Mouse (Mus musculus): ENCODE measurements at regions not wholly inside any gene's neighbourhood (a gene's known extent, or its start where the extent isn't known, plus 50 kb on each side); places are given as distances from the start of the nearest gene placed in this dataset.
"Not testable (repeated sequence)": the region's sequence is repeated elsewhere in the genome, so short reads cannot be mapped to it uniquely, and the experiment has no call there.

DNA sequence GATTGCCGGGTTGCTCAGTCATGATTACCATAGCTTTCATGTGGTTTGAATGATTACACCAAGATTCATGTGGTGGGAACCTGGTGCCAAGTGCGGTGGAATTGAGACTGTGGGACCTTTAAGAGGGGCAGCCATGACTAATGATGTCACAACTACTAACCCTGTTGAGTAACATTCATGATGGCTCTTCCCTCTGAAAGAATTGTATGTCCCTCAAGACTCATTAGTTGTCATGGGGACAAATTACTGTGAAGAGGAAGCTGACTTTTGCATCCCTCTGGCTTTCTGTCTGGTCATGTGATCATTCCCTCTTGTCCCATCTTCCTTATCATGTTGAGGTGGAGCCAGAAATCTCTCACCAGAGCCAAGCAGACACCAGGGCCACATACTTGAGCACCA lies 342.1 kb downstream of the Gadd45g start:
- DNase-seq (ENCODE audit: low spot score in 2 of 2): no peak

DNA sequence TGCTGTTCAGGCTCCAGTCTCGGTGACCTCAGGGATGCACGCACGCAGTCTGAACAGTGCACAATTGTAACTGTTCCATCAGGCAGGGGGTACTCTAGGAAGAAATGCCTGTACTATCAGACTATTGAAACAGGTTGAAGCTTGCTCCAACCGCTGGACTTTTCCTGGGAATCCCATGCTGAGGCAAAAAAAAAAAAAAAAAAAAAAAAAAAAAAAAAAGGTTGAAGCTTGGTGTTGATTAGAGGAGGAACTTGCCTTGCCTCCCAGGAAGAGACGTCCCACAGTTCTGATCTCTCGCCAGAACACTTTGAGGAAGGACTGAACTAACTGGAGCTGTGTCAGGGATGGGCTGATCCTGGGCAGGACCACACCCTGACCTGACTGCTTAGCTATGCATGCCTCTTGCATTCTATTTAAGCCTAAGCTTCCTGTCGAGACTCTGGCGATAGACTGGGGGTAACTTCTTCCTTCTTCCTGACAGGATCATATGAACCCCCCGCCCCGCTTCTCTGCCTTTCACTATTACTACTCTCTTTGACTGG lies 341.6 kb downstream of the Diras2 start:
- DNase-seq (ENCODE audit: low spot score in 2 of 2): no peak

DNA sequence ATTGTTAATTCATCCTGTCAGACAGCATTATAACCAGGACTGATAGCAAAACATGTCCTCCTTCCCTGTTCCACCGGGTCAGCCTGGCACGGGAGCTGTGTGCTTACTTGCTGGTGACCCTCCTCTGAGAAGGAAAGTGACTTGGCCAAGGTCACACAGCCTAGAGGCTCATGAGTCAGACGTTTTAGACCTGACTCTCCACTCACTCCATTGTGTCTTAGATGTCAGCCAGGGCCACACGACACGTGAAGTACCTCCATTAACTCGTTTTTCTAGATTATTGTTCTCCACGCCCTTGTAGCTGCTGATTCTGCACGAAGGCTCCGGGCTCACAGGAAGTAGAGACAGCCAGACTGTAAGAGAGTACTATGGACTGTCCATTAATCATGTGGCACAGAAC lies 340.8 kb downstream of the Diras2 start:
- DNase-seq (ENCODE audit: low spot score in 2 of 2): no peak

DNA sequence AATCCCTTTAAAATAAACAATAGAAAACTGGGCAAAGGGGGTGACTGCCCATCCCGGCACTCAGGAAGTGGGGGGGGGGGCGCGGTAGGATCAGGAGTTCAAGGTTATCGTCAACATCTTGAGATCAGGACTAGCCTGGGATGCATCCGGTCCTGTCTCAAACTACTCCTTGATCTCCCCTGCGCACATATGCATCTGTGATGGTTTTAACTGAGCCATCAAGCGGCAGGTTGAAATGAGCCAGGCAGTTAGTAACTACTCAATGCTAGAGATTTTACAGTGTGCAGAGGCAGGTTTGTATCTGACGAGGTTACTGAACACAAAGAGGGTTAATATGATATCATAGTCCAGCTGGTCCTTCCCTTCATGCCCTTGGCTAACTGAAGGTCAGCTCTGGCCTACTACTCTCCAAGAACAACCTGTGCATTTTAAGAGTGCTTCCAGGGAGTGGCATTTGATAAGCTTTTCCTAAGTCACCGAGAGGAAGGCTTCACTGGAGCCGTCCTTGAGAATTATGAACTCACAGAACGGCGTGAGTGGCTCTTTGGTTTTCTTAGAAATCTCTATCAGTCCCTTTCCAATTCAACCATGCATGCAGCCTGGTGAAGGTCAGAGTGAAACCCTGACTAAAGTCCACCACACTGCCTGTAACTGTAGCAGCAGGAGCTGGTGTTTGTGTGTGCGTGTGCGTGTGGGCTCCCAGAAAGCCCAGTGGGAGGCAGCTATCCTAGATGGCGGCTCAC lies 340.1 kb downstream of the Diras2 start:
- no peak for DNase-seq (ENCODE audit: low spot score in 2 of 2)

DNA sequence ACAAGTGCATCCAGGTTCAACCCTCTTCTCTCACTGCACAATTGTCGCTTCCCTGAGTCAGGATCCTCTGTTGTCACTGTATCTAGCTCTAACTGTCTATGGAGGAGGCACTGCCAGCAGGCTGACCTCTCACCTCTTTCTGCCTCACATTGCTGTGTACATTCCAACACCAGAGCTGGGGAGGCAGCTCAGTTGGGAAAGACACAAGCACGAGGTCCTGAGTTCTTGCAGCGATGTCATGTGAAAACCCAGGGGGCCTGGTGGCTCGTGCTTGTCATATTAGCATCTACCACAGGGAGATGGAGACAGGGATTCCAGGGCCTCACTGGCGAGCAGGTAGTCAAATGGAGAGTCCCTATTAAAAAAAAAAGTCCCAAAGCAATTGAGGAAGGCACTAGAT lies 334.2 kb downstream of the Diras2 start:
- DNase-seq (ENCODE audit: low spot score in 2 of 2): no peak

DNA sequence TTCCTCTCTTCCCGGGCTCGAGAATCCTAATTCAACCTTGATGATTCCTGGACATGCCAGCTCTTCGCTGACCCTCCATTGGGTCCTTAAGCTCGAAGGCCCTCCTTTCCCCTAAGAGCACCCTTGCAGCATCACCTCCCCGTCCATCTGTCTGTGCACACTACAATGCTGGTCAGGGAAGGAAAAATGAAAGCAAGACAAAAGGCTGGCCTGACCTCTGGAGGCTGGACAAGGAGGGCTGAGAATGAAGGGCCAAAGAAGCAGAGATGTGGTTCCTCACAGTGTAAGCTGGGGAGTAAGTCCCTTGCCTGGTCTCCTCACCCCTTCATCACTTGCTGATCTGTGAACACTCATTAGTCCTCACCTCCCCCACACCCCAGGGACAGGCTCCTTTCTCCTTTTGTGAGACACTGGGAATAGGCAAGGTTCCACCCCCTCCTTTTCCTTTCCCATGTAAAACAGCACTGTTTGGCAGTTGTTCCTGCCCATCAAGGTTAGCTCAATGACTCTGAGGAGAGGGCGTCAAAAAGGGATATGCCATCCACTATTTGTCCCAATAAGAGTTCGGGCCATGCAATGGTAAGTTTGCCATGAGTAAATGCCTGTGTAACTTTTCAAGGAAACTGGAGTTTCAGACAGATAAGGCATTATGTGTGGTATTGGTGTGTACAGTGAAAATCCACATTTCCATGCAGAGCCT lies 332.3 kb downstream of the Diras2 start:
- DNase-seq (ENCODE audit: low spot score in 2 of 2): no peak

DNA sequence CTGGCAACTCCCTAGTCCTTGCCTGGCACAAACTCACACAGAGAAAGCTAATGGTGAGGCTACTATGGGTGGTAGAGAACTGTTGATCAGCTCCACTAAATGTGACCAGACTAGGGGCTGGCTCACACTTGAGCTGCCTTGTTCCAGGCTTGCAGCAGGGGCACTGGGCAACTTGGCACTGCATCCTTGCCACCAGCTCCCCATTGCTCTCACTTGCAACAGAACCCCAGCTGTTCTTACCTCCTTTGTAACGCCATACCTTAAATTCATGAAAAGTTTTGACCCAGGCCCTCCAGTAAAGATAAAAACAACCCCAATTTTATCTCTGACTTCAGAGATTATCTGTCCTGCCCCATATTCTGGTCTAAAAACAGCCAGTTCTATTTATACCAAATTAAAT lies 328.7 kb downstream of the Diras2 start:
- DNase-seq (ENCODE audit: low spot score in 2 of 2): no peak

DNA sequence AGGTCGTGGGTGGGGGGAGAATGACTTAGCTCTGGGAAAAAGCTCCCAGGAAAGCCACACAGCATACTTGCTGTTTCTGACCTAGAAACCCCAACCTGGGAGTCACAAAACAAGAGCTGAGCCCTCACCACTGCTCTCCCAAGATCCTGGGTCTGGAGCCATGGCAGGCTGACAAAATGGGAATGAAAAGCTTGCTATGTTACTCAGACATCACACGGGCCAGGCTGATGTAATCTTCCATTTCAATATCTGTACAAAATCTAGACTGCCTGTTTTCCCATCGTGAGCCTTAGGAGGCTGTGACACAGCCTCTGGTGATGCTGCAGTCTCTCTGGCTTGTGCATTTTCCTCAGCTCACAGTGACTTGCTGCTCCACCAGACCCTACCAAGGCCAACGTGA lies 325.1 kb downstream of the Diras2 start:
- DNase-seq (ENCODE audit: low spot score in 2 of 2): no peak

DNA sequence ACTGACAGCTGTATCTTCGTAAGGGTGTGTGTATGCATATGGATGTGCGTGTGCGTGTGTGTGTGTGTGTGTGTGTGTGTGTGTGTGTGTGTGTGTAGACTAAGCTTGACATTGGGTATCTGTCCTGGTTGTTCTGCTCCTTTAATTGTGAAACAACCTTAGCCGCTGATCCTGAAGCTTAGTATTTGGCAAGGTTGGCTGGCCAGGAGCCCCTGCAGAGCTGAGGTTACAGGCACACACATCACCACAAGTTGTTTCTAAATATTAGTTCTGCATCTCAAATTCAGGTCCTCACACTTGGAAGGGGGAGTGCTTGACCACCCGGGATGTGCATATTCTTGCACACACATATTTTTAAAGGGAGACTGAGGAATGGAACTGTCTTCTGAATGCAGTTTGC lies 314.7 kb downstream of the Diras2 start:
- no peak for DNase-seq (ENCODE audit: low spot score in 2 of 2)

DNA sequence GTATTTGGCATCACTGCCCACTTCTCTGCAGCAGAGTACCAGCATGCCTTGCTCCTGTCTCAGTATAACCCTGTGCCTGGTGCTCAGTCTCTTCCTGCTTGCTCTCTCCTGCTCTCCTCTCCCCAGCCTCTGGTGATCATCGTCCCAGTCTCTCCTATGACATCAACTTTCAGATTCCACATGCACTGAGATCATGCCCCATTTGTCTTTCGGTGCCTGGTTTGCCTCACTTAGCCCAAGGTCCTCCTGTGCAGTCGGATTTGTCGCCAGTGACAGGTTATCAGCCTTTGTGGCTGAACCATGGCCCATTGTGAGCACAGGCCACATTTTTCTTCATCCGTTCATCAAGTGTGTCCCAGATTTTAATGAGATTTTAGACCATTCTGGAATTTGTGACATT lies 314.0 kb downstream of the Diras2 start:
- DNase-seq (ENCODE audit: low spot score in 2 of 2): no peak

DNA sequence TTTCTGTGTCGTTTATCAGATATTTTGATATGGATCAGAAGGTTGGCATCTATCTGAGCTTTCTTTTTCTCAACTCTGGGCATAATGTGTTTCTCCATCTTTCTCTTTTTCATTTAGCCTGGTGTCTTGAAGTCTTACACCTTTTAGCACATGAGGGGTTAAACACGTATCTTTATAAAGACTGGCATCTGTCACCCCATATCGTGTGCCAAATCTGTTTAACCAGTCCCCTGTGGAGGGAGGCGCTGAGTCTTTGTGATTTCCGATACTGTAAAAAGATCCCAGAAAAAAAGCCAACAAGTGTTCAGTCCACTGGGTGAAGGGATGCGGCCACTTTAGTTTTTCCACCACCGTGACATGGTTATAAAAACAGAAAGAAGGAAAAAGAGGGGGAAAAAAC lies 313.3 kb downstream of the Diras2 start:
- DNase-seq (ENCODE audit: low spot score in 2 of 2): no peak

DNA sequence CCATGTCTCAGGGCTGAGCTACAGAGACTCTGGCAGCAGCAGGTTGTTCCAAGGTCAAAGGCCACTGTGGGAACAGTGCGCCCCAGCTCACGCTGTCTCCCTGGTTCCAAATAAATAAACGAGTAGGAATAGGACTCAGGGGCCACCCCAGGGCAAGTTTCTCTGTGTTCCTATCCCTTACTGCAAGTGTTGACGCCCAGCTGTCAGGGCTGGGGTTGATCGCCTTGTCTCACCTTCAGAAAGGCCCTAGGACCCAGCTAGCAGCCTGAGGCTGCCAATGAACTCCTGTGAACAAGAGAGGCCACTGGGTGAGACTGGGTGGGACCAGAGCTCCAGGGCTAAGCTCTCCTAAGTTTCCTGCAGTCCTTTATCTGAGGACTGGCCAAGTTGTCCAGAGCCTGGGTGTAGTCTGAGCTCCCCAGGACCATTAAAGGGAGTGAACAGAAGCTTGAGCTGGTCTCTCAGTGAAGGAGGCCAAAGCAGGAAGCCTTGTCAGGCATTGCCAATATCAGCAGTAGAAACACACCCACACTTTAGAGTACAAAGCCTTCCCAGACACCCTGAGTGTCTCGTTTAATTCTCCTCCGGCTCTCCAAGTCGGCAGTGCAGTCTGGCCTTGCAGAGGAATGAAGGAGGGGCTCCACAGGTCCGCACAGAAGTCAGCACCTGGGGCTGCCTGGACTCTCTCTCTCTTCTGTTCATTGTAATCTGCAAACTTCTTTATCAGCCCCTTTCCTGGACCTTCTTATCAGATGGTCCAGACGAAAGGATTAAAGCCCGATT lies 308.6 kb downstream of the Diras2 start:
- peak in 1 of 2 experiments; percentile 54 for DNase-seq (ENCODE audit: low spot score in 2 of 2)

DNA sequence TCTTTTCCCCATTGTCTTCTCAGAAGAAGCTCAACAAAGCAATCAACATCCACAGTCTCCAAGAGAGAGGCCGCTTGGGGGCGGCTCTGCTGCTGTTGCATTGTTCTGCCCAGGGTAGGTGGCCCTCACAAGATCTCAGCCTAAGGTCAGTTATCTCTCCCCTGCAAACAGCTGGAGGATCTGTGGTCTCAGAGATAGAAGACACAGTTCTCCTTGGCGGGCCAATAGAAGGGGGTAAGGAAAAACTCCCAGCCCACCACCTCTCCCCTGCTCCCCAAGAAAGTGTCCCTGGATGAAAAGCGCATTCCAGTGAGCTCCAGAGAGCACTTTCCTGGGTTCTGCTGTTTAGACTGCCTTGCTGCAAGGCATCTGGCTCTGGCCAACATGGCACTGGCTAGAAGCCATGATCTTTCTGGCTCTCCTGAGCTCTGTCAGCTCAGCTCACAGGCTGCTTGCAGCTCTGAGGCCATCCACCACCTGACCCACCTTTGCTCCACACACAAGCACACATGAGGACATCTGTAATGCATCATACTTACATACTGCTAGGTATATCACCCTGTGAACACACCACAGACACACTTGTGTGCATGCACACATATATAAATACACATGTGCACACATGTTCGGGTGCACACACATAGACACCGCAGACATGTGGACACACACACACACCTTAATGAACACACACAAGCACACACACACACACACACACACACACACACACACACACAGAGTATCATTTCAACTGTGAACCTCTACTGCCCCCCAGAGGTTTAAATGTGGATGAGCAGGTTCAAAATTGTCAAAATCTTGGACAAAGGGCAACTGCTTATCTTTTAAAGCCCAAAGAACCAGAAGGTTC lies 307.7 kb downstream of the Diras2 start:
- DNase-seq (ENCODE audit: low spot score in 2 of 2): peak; percentile 42 to 45

DNA sequence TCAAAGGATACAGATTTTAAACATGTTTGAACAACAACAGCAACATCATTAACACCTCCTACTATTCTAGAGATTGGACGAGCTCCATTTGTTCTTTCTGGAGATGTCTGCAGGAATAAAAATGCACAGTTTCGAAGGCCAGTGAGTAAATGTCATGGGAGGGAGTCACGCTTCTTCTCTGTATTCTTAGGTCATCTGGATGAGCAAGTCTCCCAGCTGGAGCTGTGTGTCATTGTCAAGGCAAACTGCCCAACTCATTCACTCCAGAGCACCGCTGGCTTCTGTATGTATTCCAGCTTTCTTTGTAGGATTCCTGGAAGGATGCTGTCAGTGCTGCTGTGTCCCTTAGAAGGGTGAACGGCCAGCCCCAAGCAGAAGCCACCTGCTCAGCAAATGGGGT lies 297.1 kb downstream of the Diras2 start:
- peak in 1 of 2 experiments; percentile 24 for DNase-seq (ENCODE audit: low spot score in 2 of 2)

DNA sequence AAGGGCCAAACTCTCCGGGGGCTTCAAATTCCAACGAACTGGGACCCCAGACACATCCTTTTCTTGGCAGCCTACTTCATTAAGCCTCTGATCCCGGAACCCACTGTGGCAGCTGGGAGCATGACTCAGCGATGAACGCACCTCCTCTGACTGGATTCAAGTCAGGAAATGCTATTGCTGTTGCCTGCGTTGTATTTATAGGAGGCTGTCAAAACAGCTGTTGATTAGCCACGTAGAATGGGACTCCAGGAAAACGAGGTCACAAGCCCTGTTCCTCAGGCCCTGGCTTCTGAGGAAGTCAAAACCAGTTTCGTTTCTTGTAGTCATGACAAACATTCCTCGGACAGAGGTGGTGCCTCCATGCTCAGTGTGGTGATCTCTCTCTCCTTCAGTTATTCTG lies 295.0 kb downstream of the Diras2 start:
- peak; percentile 24 to 33 for DNase-seq (ENCODE audit: low spot score in 2 of 2)

DNA sequence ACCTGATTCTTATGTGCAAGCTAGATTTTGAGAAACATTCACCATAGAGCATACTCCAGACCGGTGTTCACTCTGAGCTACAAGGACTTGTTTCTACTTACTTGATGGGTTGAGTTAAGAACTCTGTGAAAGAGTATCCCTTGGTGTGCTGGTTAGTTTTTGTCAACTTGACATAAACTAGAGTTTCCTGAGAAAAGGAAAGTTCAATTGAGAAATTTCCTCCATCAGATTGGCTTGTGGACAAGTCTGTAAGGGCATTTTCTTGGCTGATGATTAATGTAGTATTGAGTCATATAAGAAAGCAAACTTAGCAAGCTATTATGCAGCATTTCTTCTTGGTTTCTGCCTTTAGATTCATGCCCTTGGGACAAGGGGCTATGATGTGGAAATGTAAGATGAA lies 291.5 kb downstream of the Diras2 start:
- DNase-seq (ENCODE audit: low spot score in 2 of 2): no peak

DNA sequence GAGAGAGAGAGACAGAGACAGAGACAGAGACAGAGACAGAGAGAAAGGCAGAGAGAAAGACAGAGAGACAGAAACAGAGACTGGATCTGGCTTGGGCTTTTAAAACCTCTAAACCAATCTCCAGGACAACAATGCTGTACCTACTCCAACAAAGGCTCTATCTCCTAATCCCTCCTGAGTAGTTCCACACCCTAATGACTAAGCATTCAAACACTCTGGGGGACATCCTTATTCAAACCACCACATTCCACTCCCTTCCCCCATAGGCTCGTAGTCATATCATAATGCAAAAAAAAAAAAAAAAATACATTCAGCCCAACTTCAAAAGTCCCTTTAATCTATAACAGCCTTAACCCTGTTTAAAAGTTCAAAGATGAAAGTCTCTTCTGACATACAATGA lies 289.3 kb downstream of the Diras2 start:
- DNase-seq (ENCODE audit: low spot score in 2 of 2): no peak

DNA sequence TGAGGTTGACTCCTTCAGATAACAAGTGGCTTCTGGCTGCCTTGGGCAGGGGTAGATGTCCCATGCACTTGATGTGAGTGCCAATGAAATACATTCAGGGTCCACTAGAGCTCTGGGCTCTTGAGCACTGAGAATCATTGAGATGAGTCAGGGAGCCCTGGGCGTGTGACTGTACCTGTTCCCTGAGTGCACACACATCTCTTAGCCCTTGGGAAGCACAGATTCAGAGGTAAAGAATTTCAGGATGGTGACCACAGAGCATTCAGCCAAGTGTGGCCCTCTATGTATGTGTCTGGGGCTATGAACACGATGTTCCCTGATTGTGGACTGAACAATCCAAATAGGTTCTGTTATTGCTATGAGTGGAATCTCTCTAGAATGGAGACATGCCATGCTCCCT lies 281.6 kb downstream of the Diras2 start:
- DNase-seq (ENCODE audit: low spot score in 2 of 2): no peak

DNA sequence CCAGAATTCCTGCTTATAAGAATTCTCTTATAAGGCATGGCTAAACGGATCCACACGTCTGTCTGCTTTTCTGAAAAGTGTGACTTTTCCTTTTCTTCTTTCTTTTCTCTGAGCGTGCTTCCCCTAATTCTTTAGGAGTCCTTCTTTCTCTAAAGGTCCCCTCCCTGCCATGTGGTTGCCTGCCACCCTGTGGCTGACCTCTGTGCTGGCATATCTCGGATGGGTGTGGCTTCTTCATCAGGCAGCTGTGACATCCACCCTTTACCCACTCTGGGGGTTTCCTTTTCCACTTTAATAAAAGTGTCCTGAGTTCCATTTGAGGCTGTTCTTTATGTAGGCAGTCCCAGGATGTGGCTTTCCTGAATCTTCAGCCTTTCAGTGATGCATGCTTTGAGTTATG lies 280.7 kb downstream of the Diras2 start:
- no peak for DNase-seq (ENCODE audit: low spot score in 2 of 2)

DNA sequence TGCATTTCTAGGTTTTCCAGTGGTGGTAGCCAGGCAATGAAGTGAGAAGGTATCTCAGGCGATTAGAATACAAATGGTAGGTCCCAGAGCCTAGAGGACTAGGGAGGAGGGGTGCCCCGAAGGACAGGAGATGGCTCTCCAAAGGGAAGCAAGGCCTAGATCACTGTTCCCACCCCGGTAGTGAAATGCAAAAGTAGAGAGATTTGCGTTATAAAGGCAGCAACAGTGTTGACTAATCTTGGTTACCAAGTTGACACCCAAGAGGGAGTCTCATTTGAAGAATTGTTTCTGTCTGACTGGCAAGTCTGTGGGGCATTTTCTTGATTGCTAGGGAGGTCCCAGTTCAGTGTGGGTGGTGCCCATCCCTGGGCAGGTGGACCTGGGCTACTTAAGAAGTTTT lies 278.8 kb downstream of the Diras2 start:
- DNase-seq (ENCODE audit: low spot score in 2 of 2): no peak

DNA sequence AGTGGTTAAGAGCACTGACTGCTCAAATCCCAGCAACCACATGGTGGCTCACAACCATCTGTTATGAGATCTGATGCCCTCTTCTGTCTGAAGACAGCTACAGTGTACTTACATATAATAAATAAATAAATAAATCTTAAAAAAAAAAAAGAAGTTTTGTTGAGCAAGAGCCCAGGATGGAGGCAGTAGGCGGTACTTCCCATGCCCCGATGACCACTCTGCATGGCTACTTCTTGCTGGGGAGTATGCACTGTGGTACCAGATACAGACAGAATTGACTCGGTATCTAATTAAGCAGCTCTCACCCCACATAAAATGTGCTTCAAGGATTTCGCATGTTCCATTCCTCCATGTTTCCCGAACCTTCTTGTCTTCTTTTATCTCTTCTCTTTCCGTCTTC lies 278.4 kb downstream of the Diras2 start:
- not testable (repeated sequence) for DNase-seq (ENCODE audit: low spot score in 2 of 2)

Data from gastrocnemius, adult 8-10 months (tissue).